Mouse (Mus musculus) forebrain, postnatal 0 days (tissue): Measurements from ENCODE around the gene Lrrc49. TPM values are rescaled to one million over a fixed set of nuclear protein-coding genes. Genes with fewer than 3 reads are reported as not detected.

Experiments
- ATAC-seq: fragments of 200-750 bp; cut with Nextera tagmentation; 2 replicates; pipeline ENCODE4 v1.8.0; 2017; ENCODE audit warnings: mild to moderate bottlenecking, moderate library complexity
- DNase-seq: peaks from one replicate; pipeline ENCODE4 v3.0.0-alpha.2; 2015
- H3K27ac ChIP-seq: fragments of 300-500 bp; sonication (generic); 2 replicates; pipeline ENCODE4 v1.5.1; 2014; ENCODE audit warnings: low read depth, mild to moderate bottlenecking, antibody characterized with exemption, low read length, moderate library complexity, mixed read lengths
- H3K27me3 ChIP-seq: fragments of 300-500 bp; sonication (generic); 2 replicates; pipeline ENCODE4 v1.6.1; 2014; ENCODE audit warnings: mild to moderate bottlenecking, low read length, mixed read lengths; ENCODE audit not compliant: insufficient read depth
- H3K36me3 ChIP-seq: fragments of 300-500 bp; sonication (generic); 2 replicates; pipeline ENCODE4 v1.6.1; 2014; ENCODE audit warnings: mild to moderate bottlenecking, moderate library complexity; ENCODE audit not compliant: insufficient read depth
- H3K4me1 ChIP-seq: fragments of 300-500 bp; sonication (generic); 2 replicates; pipeline ENCODE4 v1.6.1; 2014; ENCODE audit warnings: antibody characterized with exemption; ENCODE audit not compliant: insufficient read depth
- H3K4me2 ChIP-seq: fragments of 300-500 bp; sonication (generic); 2 replicates; pipeline ENCODE4 v1.6.1; 2014; ENCODE audit warnings: low read depth, mild to moderate bottlenecking, moderate library complexity
- H3K4me3 ChIP-seq: fragments of 300-500 bp; sonication (generic); 2 replicates; pipeline ENCODE4 v1.5.1; 2014; ENCODE audit warnings: low read depth, low read length, mixed read lengths
- H3K9ac ChIP-seq: fragments of 300-500 bp; sonication (generic); 2 replicates; pipeline ENCODE4 v1.6.1; 2014; ENCODE audit warnings: mild to moderate bottlenecking
- H3K9me3 ChIP-seq: fragments of 300-500 bp; sonication (generic); 2 replicates; pipeline ENCODE4 v1.6.1; 2016; ENCODE audit warnings: low read length
- CTCF ChIP-seq: sonication (generic); IDR thresholded peaks from 2 replicates; pipeline ENCODE4 v1.5.1; 2016; ENCODE audit warnings: antibody characterized with exemption, control low read depth, low read depth
- WGBS: fragments of 180-500 bp; shearing (Covaris S2); extraction: QIAGEN DNeasy Blood & Tissue Kit; methylation state at CpG from one replicate; pipeline ENCODE4 v1.1.7; 2014; 5-methylcytosine and 5-hydroxymethylcytosine counted together
- polyA plus RNA-seq: library from polyadenylated mRNA; unstranded; fragments of >200 nt; fragmentation: Nextera tagmentation; extraction: Ambion mirVana; gene quantifications from 2 replicates; pipeline ENCODE4 v1.2.1, GENCODE M21; 2015
- total RNA-seq: library from RNA; depleted of rRNA; stranded (reverse); fragments of >200 nt; gene quantifications from 2 replicates; pipeline ENCODE4 v1.2.3, GENCODE M21; 2014; rRNA removed

Lrrc49 gene
- total and polyA plus RNA-seq, 2 experiments from 2014 or later = 69.6 to 85.6 TPM

- no peak overlapping the region for H3K4me2 ChIP-seq
- no peaks in the 10 kb centered on the region for H3K36me3 ChIP-seq
- WGBS = 76% methylated on average over 2 of the region's 2 CpGs
- DNase-seq = no peak
- H3K4me3 ChIP-seq = no peak overlapping the region
- no peak for ATAC-seq
- H3K27ac ChIP-seq = no peak overlapping the region
- no peaks in the 10 kb centered on the region for H3K9me3 ChIP-seq
- H3K4me1 ChIP-seq = no peaks in the 10 kb centered on the region
- no peak overlapping the region for H3K9ac ChIP-seq
- no peak for TF ChIP-seq CTCF
- H3K27me3 ChIP-seq = no peaks in the 10 kb centered on the region
Measured at GRCm38 (mm10) chr9:60527836-60528235, 160.1 kb downstream of the Lrrc49 start.

GRCm38 (mm10) chr9:60527051-60527450 lies 160.9 kb downstream of the Lrrc49 start:
- no peak for TF ChIP-seq CTCF
- Histone ChIP-seq H3K9ac (no peak overlapping the region), H3K4me2 (no peak overlapping the region), H3K27ac (no peak overlapping the region), H3K36me3 (no peaks in the 10 kb centered on the region), H3K4me1 (no peaks in the 10 kb centered on the region), H3K9me3 (no peaks in the 10 kb centered on the region), H3K4me3 (no peak overlapping the region), H3K27me3 (no peaks in the 10 kb centered on the region)
- DNase-seq (no peak), ATAC-seq (no peak)
- WGBS = 83% methylated on average over 5 of the region's 5 CpGs

- DNase-seq (no peak), ATAC-seq (no peak)
- no peak overlapping the region for H3K4me2 ChIP-seq
- 85% methylated on average over 5 of the region's 5 CpGs for WGBS
- H3K4me1 ChIP-seq = no peaks in the 10 kb centered on the region
- H3K36me3 ChIP-seq = no peaks in the 10 kb centered on the region
- H3K27me3 ChIP-seq = peaks cover 3% of the 10 kb centered on the region; the same call in 1 of the 2 replicates
- no peaks in the 10 kb centered on the region for H3K9me3 ChIP-seq
- no peak overlapping the region for H3K9ac ChIP-seq
- TF ChIP-seq CTCF = no peak
- H3K27ac ChIP-seq = no peak overlapping the region
- no peak overlapping the region for H3K4me3 ChIP-seq
Measured at GRCm38 (mm10) chr9:60526195-60526594, 161.8 kb downstream of the Lrrc49 start.

GRCm38 (mm10) chr9:60521806-60522264 lies 166.1 kb downstream of the Lrrc49 start, which contains the start of gene Thsd4:
Gene Thsd4, minus strand, starts transcription at chr9:60522046.
- TF ChIP-seq CTCF = peak; percentile 73
- Histone ChIP-seq H3K27me3 (peaks cover 6% of the 10 kb centered on the region), H3K9me3 (no peaks in the 10 kb centered on the region), H3K4me2 (peak within 1 kb of the TSS; percentile 75), H3K36me3 (no peaks in the 10 kb centered on the region), H3K27ac (no peak within 1 kb of the TSS), H3K4me1 (no peaks in the 10 kb centered on the region), H3K4me3 (peak within 1 kb of the TSS; percentile 45), H3K9ac (peak within 1 kb of the TSS; percentile 41; the same call in 1 of the 2 replicates)
- peak; percentile 63; the same call in 1 of the 2 replicates for ATAC-seq
- 0% methylated on average over 23 of the region's 51 CpGs for WGBS
- DNase-seq = peak; percentile 44

GRCm38 (mm10) chr9:60521143-60521542 lies 166.8 kb downstream of the Lrrc49 start:
- WGBS = 40% methylated on average over 5 of the region's 5 CpGs
- DNase-seq = no peak
- Histone ChIP-seq H3K27ac (no peak overlapping the region), H3K9ac (no peak overlapping the region), H3K9me3 (no peaks in the 10 kb centered on the region), H3K4me2 (peak overlapping the region; percentile 75; the same call in 1 of the 2 replicates), H3K4me3 (0 out of 2 replicates have a peak overlapping the region, but pooled peaks have one; percentile 45), H3K36me3 (no peaks in the 10 kb centered on the region), H3K27me3 (peaks cover 6% of the 10 kb centered on the region), H3K4me1 (no peaks in the 10 kb centered on the region)
- no peak for TF ChIP-seq CTCF
- no peak for ATAC-seq

GRCm38 (mm10) chr9:60519601-60520000 lies 168.4 kb downstream of the Lrrc49 start:
- Histone ChIP-seq H3K4me2 (no peak overlapping the region), H3K27ac (no peak overlapping the region), H3K9ac (no peak overlapping the region), H3K36me3 (no peaks in the 10 kb centered on the region), H3K4me3 (no peak overlapping the region), H3K4me1 (no peaks in the 10 kb centered on the region), H3K9me3 (no peaks in the 10 kb centered on the region), H3K27me3 (peaks cover 6% of the 10 kb centered on the region)
- no peak for ATAC-seq
- no peak for TF ChIP-seq CTCF
- 20% methylated on average over 3 of the region's 3 CpGs for WGBS
- DNase-seq = no peak

Other genes with a start within 250 kb of the Lrrc49 start
- 9.2 and 14.2 TPM in 2 replicates for gene Thsd4, start 166.1 kb downstream of the Lrrc49 start, total RNA-seq
- gene Thsd4, start 166.1 kb downstream of the Lrrc49 start, polyA plus RNA-seq = 2.2 and 3.5 TPM in 2 replicates
- gene Larp6, start 24.8 kb upstream of the Lrrc49 start, total RNA-seq = 31.2 and 34.4 TPM in 2 replicates
- gene Larp6, start 24.8 kb upstream of the Lrrc49 start, polyA plus RNA-seq = 22.0 and 23.8 TPM in 2 replicates
- 6.2 and 8.9 TPM in 2 replicates for gene Uaca, start 106.4 kb upstream of the Lrrc49 start, total RNA-seq
- gene Uaca, start 106.4 kb upstream of the Lrrc49 start, polyA plus RNA-seq = 8.8 and 10.2 TPM in 2 replicates